Mouse (Mus musculus) embryonic facial prominence, embryonic 15.5 days (tissue): Measurements from ENCODE around the gene Apobec3. TPM values are rescaled to one million over a fixed set of nuclear protein-coding genes. Genes with fewer than 3 reads are reported as not detected.

Source experiments
- ATAC-seq: fragments of 200-750 bp; cut with Nextera tagmentation; 2 replicates; pipeline ENCODE4 v1.8.0; 2017; ENCODE audit warnings: low read depth, moderate TSS enrichment; ENCODE audit not compliant: insufficient number of reproducible peaks, low FRiP score, low TSS enrichment
- H3K27ac ChIP-seq: fragments of 300-500 bp; sonication (generic); replicated peaks from 2 replicates; pipeline ENCODE4 v1.5.1; 2015; ENCODE audit warnings: mild to moderate bottlenecking, inconsistent platforms
- H3K27me3 ChIP-seq: fragments of 300-500 bp; sonication (generic); 2 replicates; pipeline ENCODE4 v1.6.1; 2015; ENCODE audit warnings: inconsistent platforms
- H3K36me3 ChIP-seq: fragments of 300-500 bp; sonication (generic); 2 replicates; pipeline ENCODE4 v1.6.1; 2015; ENCODE audit warnings: mild to moderate bottlenecking, inconsistent platforms
- H3K4me1 ChIP-seq: fragments of 300-500 bp; sonication (generic); 2 replicates; pipeline ENCODE4 v1.6.1; 2015; ENCODE audit warnings: inconsistent platforms
- H3K4me2 ChIP-seq: fragments of 300-500 bp; sonication (generic); replicated peaks from 2 replicates; pipeline ENCODE4 v1.6.1; 2015; ENCODE audit warnings: mild to moderate bottlenecking, inconsistent platforms
- H3K4me3 ChIP-seq: fragments of 300-500 bp; sonication (generic); replicated peaks from 2 replicates; pipeline ENCODE4 v1.5.1; 2015; ENCODE audit warnings: mild to moderate bottlenecking, inconsistent platforms
- H3K9ac ChIP-seq: fragments of 300-500 bp; sonication (generic); 2 replicates; pipeline ENCODE4 v1.6.1; 2015; ENCODE audit warnings: inconsistent platforms
- H3K9me3 ChIP-seq: fragments of 300-500 bp; sonication (generic); replicated peaks from 2 replicates; pipeline ENCODE4 v1.6.1; 2016; ENCODE audit warnings: inconsistent platforms
- WGBS: fragments of 180-500 bp; shearing (Covaris S2); methylation state at CpG from one replicate; pipeline ENCODE4 v1.1.7; 2015; 5-methylcytosine and 5-hydroxymethylcytosine counted together
- polyA plus RNA-seq: library from polyadenylated mRNA; unstranded; fragments of >200 nt; fragmentation: Nextera tagmentation; extraction: Ambion mirVana; gene quantifications from 2 replicates; pipeline ENCODE4 v1.2.1, GENCODE M21; 2015

The Apobec3 gene
- polyA plus RNA-seq, 1 experiment from 2014 or later, result 19.2 TPM

DNA sequence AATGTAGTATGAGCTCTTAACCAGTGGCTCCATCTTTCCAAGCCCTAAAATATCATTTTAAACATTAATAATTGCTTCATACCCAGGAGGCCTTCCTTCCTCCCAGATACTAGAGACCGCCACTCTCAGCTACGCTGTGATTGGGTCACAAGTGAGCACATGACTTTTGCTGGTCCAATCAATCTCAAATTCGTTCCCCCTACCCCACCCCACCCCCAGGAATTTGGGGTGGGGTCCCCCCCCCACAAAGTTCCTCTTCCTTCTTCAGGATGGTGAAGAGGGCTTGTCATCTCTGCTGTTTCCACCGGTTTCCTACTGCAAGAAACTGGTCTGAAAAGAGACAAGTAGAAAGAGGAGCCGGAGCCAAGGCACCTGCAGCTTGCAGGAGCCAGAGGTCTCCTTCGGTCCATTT lies 12.7 kb upstream of the Apobec3 start:
- Histone ChIP-seq H3K4me2 (peak overlapping the region; percentile 8), H3K27ac (peak overlapping the region; percentile 89)

DNA sequence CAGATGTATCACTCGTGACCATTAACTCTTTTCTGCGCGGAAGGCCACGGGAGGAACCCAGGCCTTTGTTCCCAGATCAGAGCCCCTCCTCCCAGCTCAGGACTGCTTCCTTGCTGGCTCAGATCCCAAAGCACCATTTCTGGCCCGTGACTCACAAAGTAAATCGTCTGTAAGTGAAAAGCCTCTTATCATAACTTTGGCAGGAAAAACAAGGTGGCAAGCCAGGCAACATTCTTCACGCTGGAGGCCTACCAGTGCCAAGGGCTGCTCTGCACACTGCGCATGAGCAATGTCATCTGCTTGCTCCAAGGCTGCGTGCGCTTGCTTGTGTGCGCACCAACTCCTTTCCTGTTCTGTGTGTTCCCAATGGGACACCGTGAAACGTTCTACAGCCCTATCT lies 12.1 kb upstream of the Apobec3 start:
- Histone ChIP-seq H3K4me3 (no peak overlapping the region), H3K4me2 (peak overlapping the region; percentile 8), H3K27me3 (no peaks in the 10 kb centered on the region; the same call in 1 of the 2 replicates), H3K9me3 (no peaks in the 10 kb centered on the region), H3K9ac (no peak overlapping the region), H3K4me1 (peaks cover 29% of the 10 kb centered on the region), H3K36me3 (no peaks in the 10 kb centered on the region), H3K27ac (peak overlapping the region; percentile 89)
- 24% methylated on average over 13 of the region's 13 CpGs for WGBS
- ATAC-seq, result peak; percentile 73

More for the DNA sequence above, 12.7 kb upstream of the Apobec3 start:
- Histone ChIP-seq H3K9me3 (no peaks in the 10 kb centered on the region), H3K9ac (no peak overlapping the region), H3K27me3 (no peaks in the 10 kb centered on the region; the same call in 1 of the 2 replicates), H3K4me1 (peaks cover 29% of the 10 kb centered on the region), H3K36me3 (no peaks in the 10 kb centered on the region), H3K4me3 (no peak overlapping the region)
- WGBS, result 48% methylated on average over 6 of the region's 6 CpGs
- no peak for ATAC-seq

DNA sequence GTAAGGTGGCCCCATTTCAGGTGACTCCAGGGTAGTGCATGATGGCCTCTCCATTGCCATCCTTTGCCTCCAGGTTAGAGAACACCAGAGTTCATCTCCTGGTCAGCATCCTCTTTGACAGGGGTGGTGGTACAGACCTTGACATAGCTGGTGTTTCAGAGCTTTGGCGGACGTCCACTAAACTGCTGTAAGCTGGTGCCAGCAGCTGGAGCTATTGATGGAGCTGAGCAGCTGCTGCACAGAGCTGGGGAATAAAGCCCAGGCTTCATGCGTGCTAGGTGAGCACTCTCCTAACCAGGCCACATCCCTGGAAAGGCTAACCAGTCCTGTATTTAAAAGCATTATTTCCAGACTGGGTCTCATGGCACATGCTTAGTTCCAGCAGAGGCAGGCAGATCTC lies 11.0 kb upstream of the Apobec3 start:
- Histone ChIP-seq H3K27me3 (no peaks in the 10 kb centered on the region; the same call in 1 of the 2 replicates), H3K9me3 (no peaks in the 10 kb centered on the region), H3K27ac (no peak overlapping the region), H3K9ac (no peak overlapping the region), H3K4me3 (no peak overlapping the region), H3K4me1 (peaks cover 29% of the 10 kb centered on the region), H3K36me3 (no peaks in the 10 kb centered on the region), H3K4me2 (no peak overlapping the region)
- no peak for ATAC-seq
- 76% methylated on average over 3 of the region's 3 CpGs for WGBS

DNA sequence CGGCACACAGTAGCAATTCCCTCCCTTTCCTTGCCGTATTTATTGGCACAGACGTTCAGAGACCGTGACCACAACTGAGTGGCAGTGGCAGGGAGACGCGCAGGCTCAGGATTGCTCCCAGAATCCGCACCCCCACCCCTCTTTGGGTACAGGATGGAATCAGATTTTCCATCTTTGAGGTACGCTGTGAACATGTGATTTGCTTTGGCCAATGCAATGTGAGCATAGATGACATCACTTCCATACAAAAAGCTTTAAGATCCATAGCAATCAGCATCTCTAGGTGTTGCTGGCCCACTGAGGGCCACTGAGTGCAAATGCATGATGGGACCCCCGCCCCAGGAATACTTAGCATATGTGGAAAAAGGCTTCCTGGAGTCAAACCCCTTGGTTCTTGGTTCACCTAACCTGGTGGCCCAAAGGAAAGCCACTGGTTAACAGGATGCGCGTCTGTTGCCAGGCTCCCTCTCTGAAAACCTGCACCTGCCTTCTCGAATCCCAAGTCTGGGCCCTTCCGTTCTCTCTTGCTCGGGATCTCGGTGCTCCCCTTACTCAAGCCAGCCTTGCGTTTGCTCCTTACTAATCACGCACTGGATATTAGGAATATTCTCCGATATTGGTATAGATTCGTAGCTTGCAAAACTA lies 8.7 kb upstream of the Apobec3 start:
- Histone ChIP-seq H3K4me3 (peak overlapping the region; percentile 51), H3K4me2 (peak overlapping the region; percentile 69), H3K27ac (0 out of 2 replicates have a peak overlapping the region, but pooled peaks have one; percentile 86), H3K27me3 (no peaks in the 10 kb centered on the region; the same call in 1 of the 2 replicates), H3K9me3 (no peaks in the 10 kb centered on the region), H3K4me1 (peaks cover 29% of the 10 kb centered on the region), H3K9ac (0 out of 2 replicates have a peak overlapping the region, but pooled peaks have one; percentile 13), H3K36me3 (no peaks in the 10 kb centered on the region)
- WGBS, result 17% methylated on average over 19 of the region's 19 CpGs
- ATAC-seq, result no peak

DNA sequence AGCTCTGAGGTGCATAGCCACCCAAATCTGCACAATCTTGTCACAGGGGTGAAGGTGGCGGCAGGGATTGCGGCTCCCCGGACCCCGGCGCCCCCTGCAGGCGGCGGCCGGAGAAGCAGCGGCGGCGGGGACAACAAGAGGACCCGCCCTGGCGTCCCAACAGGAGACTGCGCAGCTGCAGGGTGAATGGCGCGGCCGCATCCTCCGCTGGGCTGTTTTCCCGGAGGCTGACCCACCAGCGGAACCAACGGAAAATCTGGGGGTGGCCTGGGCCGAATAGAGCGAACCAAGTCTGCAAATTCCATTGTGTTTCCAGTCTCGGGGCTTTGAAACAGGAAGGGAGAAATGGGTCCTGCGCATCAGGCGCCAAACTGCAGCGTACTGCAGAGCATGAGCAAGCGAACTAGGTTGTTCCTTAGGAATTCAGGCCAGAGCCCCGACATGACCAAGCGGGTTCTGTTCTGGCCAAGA lies 8.1 kb upstream of the Apobec3 start:
- under 1% methylated on average over 30 of the region's 30 CpGs for WGBS
- peak overlapping the region; percentile 69 for H3K4me2 ChIP-seq

DNA sequence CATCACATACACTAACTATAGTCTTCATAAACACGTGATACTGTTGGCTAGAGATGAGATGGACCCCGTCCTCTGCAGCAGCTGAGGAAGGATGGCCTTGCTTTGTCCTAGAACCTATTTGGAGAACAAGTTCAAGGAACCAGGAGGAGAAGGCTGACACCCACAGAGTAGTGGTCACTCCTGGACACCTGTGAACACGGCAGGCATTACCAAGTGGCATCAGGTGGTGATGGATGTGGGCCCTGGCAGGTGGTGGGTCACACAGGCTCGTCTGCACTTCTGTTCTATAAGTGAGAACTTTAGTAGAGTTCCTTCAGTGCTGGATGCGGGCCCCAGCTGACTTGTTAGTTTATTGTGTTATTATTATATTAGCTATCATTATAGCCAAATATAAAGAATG lies 6.6 kb upstream of the Apobec3 start:
- WGBS, result 78% methylated on average over 5 of the region's 5 CpGs
- no peak for ATAC-seq
- H3K9ac ChIP-seq, result no peak overlapping the region
- peaks cover 15% of the 10 kb centered on the region for H3K4me1 ChIP-seq
- H3K4me2 ChIP-seq, result no peak overlapping the region
- no peaks in the 10 kb centered on the region for H3K9me3 ChIP-seq
- no peaks in the 10 kb centered on the region; the same call in 1 of the 2 replicates for H3K27me3 ChIP-seq
- no peak overlapping the region for H3K27ac ChIP-seq
- H3K4me3 ChIP-seq, result no peak overlapping the region
- H3K36me3 ChIP-seq, result no peaks in the 10 kb centered on the region

More for the DNA sequence above, 8.1 kb upstream of the Apobec3 start:
- H3K36me3 ChIP-seq, result no peaks in the 10 kb centered on the region
- peak overlapping the region; percentile 51 for H3K4me3 ChIP-seq
- ATAC-seq, result peak; percentile 89
- peak overlapping the region; percentile 86 for H3K27ac ChIP-seq
- no peaks in the 10 kb centered on the region; the same call in 1 of the 2 replicates for H3K27me3 ChIP-seq
- peaks cover 29% of the 10 kb centered on the region for H3K4me1 ChIP-seq
- peak overlapping the region; percentile 34 for H3K9ac ChIP-seq
- no peaks in the 10 kb centered on the region for H3K9me3 ChIP-seq

DNA sequence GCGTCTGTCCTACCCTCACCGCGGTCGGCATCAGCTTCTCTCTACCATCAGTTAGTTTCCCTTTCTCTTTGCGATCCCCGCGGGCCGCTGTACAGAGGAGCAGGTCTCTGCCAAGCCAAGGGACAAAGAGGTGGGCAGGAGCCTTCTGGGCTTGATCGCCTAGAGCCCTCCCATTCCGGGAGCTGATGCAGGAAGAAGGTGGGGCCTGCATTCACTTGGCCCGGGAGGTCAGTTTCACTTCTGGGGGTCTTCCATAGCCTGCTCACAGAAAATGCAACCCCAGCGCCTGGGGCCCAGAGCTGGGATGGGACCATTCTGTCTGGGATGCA lies 718 bp downstream of the Apobec3 start:
- WGBS, result 2% methylated on average over 12 of the region's 12 CpGs
- Histone ChIP-seq H3K4me1 (peaks cover 11% of the 10 kb centered on the region), H3K27me3 (0 out of 2 replicates have a peak, but pooled peaks cover 8% of the 10 kb centered on the region), H3K9ac (peak overlapping the region; percentile 16), H3K36me3 (peaks cover 3% of the 10 kb centered on the region; the same call in 1 of the 2 replicates), H3K4me3 (peak overlapping the region; percentile 44), H3K4me2 (peak overlapping the region; percentile 47), H3K9me3 (no peaks in the 10 kb centered on the region), H3K27ac (peak overlapping the region; percentile 41)
- peak; percentile 78 for ATAC-seq

DNA sequence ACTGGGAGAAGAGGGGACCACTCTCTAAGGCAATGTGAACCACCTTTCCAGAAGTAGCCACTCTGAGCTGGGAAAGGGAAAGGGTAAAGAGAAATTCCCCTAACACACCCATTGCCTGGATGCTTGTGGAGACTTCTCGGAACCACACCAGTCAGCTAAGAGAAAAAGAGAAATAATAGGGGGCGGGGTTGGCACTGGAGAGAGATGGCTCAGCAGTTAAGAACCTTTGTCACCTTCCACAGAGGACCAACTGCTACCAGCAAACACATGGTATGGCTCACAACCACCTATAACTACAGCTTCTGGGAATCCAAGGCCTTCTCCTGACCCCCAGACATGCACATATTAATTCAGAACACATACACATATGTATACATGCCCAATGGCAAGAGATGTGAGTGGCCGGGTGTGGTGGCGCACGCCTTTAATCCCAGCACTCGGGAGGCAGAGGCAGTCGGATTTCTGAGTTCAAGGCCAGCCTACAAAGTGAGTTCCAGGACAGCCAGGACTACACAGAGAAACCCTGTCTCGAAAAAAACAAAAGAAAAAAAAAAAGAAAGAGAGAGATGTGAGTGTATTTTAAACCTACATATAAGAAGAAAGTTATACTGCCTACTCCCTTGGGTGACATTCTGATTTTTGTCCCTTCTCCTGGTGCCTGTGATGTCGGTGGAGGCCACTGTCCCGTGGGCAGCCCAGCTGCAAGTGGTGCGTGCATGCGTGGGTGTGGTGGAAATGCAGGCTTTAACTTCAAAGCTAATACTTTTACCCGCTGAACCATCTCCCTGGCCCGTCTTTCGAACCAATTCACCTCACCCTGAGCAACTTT lies 1.8 kb downstream of the Apobec3 start:
- WGBS, result 58% methylated on average over 15 of the region's 15 CpGs
- no peak overlapping the region for H3K9ac ChIP-seq
- H3K36me3 ChIP-seq, result peaks cover 3% of the 10 kb centered on the region; the same call in 1 of the 2 replicates

DNA sequence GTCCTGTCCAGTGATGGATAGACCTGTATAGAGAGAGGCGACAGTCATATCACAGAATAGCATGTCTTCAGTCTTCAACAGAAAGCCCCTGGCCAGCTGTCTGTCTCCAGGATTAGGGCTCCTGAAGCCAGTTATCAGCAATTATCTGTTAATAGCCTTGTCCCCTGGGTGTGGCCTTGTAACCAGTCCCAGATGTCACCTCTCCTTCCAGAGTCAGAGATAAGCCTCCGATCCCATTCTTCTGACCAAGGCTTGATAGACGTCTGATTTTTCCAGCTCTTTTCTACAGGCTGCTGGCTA lies 2.3 kb downstream of the Apobec3 start:
- Histone ChIP-seq H3K36me3 (peaks cover 3% of the 10 kb centered on the region; the same call in 1 of the 2 replicates), H3K27me3 (0 out of 2 replicates have a peak, but pooled peaks cover 8% of the 10 kb centered on the region), H3K4me3 (no peak overlapping the region), H3K4me2 (no peak overlapping the region), H3K9me3 (no peaks in the 10 kb centered on the region), H3K4me1 (peaks cover 11% of the 10 kb centered on the region), H3K27ac (no peak overlapping the region), H3K9ac (no peak overlapping the region)
- ATAC-seq, result no peak
- 40% methylated on average over 3 of the region's 3 CpGs for WGBS

More for the DNA sequence above, 1.8 kb downstream of the Apobec3 start:
- Histone ChIP-seq H3K4me3 (peak overlapping the region; percentile 44), H3K9me3 (no peaks in the 10 kb centered on the region), H3K4me2 (peak overlapping the region; percentile 47), H3K4me1 (peaks cover 11% of the 10 kb centered on the region), H3K27me3 (0 out of 2 replicates have a peak, but pooled peaks cover 8% of the 10 kb centered on the region), H3K27ac (0 out of 2 replicates have a peak overlapping the region, but pooled peaks have one; percentile 7)
- ATAC-seq, result no peak

DNA sequence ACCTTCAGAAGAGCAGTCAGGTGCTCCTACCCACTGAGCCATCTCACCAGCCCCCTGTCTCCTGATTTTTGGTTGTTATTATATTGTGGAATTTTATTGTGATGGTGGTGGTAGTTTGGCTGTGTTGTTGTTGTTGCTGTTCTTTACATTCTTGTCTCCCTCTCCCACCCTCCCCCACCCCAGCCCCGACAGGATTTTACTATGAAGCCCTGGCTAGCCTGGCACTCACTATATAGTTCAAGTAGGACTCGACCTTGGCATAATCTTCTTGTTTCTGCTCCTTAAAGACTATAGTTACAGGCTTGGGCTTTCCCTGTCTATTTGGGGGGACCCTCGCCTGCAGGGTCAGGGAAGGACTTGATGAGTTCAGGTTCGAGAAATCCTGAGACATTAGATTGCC lies 2.9 kb downstream of the Apobec3 start:
- no peak for ATAC-seq
- WGBS, result 62% methylated on average over 4 of the region's 4 CpGs
- H3K27ac ChIP-seq, result no peak overlapping the region
- H3K27me3 ChIP-seq, result 0 out of 2 replicates have a peak, but pooled peaks cover 8% of the 10 kb centered on the region
- no peaks in the 10 kb centered on the region for H3K9me3 ChIP-seq
- H3K4me3 ChIP-seq, result no peak overlapping the region
- peaks cover 3% of the 10 kb centered on the region; the same call in 1 of the 2 replicates for H3K36me3 ChIP-seq
- H3K9ac ChIP-seq, result no peak overlapping the region
- H3K4me2 ChIP-seq, result no peak overlapping the region
- peaks cover 11% of the 10 kb centered on the region for H3K4me1 ChIP-seq
